Mouse (Mus musculus) midbrain, embryonic 14.5 days (tissue): ENCODE results near the gene BC051142. TPM values are rescaled to one million over a fixed set of nuclear protein-coding genes. Genes with fewer than 3 reads are reported as not detected.
"Not testable (repeated sequence)": the region's sequence is repeated elsewhere in the genome, so short reads cannot be mapped to it uniquely, and the experiment has no call there.

Source experiments
- ATAC-seq: fragments of 200-750 bp; cut with Nextera tagmentation; 2 replicates; pipeline ENCODE4 v1.8.0; 2017; ENCODE audit warnings: moderate number of reproducible peaks, moderate library complexity; ENCODE audit not compliant: low FRiP score, low TSS enrichment
- DNase-seq: peaks from one replicate; pipeline ENCODE4 v3.0.0-alpha.2; 2015
- H3K27ac ChIP-seq: fragments of 300-500 bp; sonication (generic); replicated peaks from 2 replicates; pipeline ENCODE4 v1.5.1; 2014; ENCODE audit warnings: mild to moderate bottlenecking, low read depth, low read length, moderate library complexity
- H3K27me3 ChIP-seq: fragments of 300-500 bp; sonication (generic); 2 replicates; pipeline ENCODE4 v1.6.1; 2014; ENCODE audit warnings: low read length, control low read depth, mixed read lengths; ENCODE audit not compliant: control insufficient read depth, insufficient read depth
- H3K36me3 ChIP-seq: fragments of 300-500 bp; sonication (generic); 2 replicates; pipeline ENCODE4 v1.6.1; 2014; ENCODE audit warnings: low read length, control low read depth; ENCODE audit not compliant: control insufficient read depth, insufficient read depth
- H3K4me1 ChIP-seq: fragments of 300-500 bp; sonication (generic); 2 replicates; pipeline ENCODE4 v1.6.1; 2014; ENCODE audit warnings: mild to moderate bottlenecking, antibody characterized with exemption, low read length, control low read depth; ENCODE audit not compliant: control insufficient read depth, insufficient read depth
- H3K4me2 ChIP-seq: fragments of 300-500 bp; sonication (generic); 2 replicates; pipeline ENCODE4 v1.6.1; 2014; ENCODE audit warnings: mild to moderate bottlenecking, low read length, moderate library complexity
- H3K4me3 ChIP-seq: fragments of 300-500 bp; sonication (generic); replicated peaks from 2 replicates; pipeline ENCODE4 v1.5.1; 2014; ENCODE audit warnings: low read depth, low read length
- H3K9ac ChIP-seq: fragments of 300-500 bp; sonication (generic); replicated peaks from 2 replicates; pipeline ENCODE4 v1.6.1; 2014; ENCODE audit warnings: mild to moderate bottlenecking, low read length, moderate library complexity
- H3K9me3 ChIP-seq: fragments of 300-500 bp; sonication (generic); 2 replicates; pipeline ENCODE4 v1.6.1; 2016; ENCODE audit warnings: low read length, control low read depth, mixed read lengths; ENCODE audit not compliant: control insufficient read depth
- WGBS: fragments of 180-500 bp; shearing (Covaris S2); extraction: QIAGEN DNeasy Blood & Tissue Kit; methylation state at CpG from one replicate; pipeline ENCODE4 v1.1.7; 2014; 5-methylcytosine and 5-hydroxymethylcytosine counted together
- polyA plus RNA-seq: library from polyadenylated mRNA; unstranded; fragments of >200 nt; fragmentation: Nextera tagmentation; extraction: Ambion mirVana; gene quantifications from 2 replicates; pipeline ENCODE4 v1.2.1, GENCODE M21; 2014

The BC051142 gene
- polyA plus RNA-seq, 1 experiment from 2014 or later: 6.2 TPM

GRCm38 (mm10) chr17:34470491-34470890, 71.9 kb downstream of the BC051142 start:
- Histone ChIP-seq H3K9ac (no peak overlapping the region), H3K36me3 (no peaks in the 10 kb centered on the region), H3K27ac (no peak overlapping the region), H3K4me1 (no peaks in the 10 kb centered on the region), H3K4me2 (no peak overlapping the region), H3K4me3 (no peak overlapping the region), H3K27me3 (no peaks in the 10 kb centered on the region), H3K9me3 (no peaks in the 10 kb centered on the region)
- 98% methylated on average over 2 of the region's 2 CpGs for WGBS
- ATAC-seq: no peak
- DNase-seq: no peak

- Histone ChIP-seq H3K9me3 (no peaks in the 10 kb centered on the region), H3K9ac (no peak overlapping the region), H3K27me3 (no peaks in the 10 kb centered on the region), H3K4me2 (no peak overlapping the region), H3K36me3 (no peaks in the 10 kb centered on the region), H3K27ac (no peak overlapping the region), H3K4me3 (no peak overlapping the region), H3K4me1 (no peaks in the 10 kb centered on the region)
- ATAC-seq (no peak), DNase-seq (no peak)
- WGBS: 81% methylated on average over 3 of the region's 3 CpGs
These were observed 76.4 kb downstream of the BC051142 start for GRCm38 (mm10) chr17:34475060-34475459.

GRCm38 (mm10) chr17:34476427-34476826, 77.8 kb downstream of the BC051142 start:
- H3K36me3 ChIP-seq: no peaks in the 10 kb centered on the region
- no peak overlapping the region for H3K9ac ChIP-seq
- H3K4me2 ChIP-seq: no peak overlapping the region
- no peak overlapping the region for H3K4me3 ChIP-seq
- DNase-seq: no peak
- 94% methylated on average over 1 of the region's 2 CpGs for WGBS
- no peaks in the 10 kb centered on the region for H3K9me3 ChIP-seq
- H3K27me3 ChIP-seq: no peaks in the 10 kb centered on the region
- no peak overlapping the region for H3K27ac ChIP-seq
- no peak for ATAC-seq
- H3K4me1 ChIP-seq: no peaks in the 10 kb centered on the region

- H3K9ac ChIP-seq, H3K4me3 ChIP-seq, H3K36me3 ChIP-seq, H3K9me3 ChIP-seq, DNase-seq, H3K27ac ChIP-seq, H3K4me2 ChIP-seq, H3K4me1 ChIP-seq, ATAC-seq, H3K27me3 ChIP-seq: not testable (repeated sequence)
- WGBS: 86% methylated on average over 4 of the region's 5 CpGs
These were observed 78.8 kb downstream of the BC051142 start, which contains the start of gene Btnl4 for GRCm38 (mm10) chr17:34477238-34478013. TSS of gene Btnl4 (minus strand) at chr17:34477318.

- no peaks in the 10 kb centered on the region for H3K27me3 ChIP-seq
These were observed 94.2 kb downstream of the BC051142 start for GRCm38 (mm10) chr17:34492796-34493195.

GRCm38 (mm10) chr17:34495156-34495555, 96.5 kb downstream of the BC051142 start:
- 93% methylated on average over 2 of the region's 2 CpGs for WGBS
- H3K27me3 ChIP-seq, H3K4me3 ChIP-seq: not testable (repeated sequence)

More at GRCm38 (mm10) chr17:34492796-34493195, 94.2 kb downstream of the BC051142 start:
- no peak for ATAC-seq
- Histone ChIP-seq H3K9ac (no peak overlapping the region), H3K27ac (no peak overlapping the region), H3K9me3 (no peaks in the 10 kb centered on the region), H3K36me3 (no peaks in the 10 kb centered on the region), H3K4me3 (no peak overlapping the region), H3K4me2 (no peak overlapping the region), H3K4me1 (no peaks in the 10 kb centered on the region)
- DNase-seq: no peak

GRCm38 (mm10) chr17:34496539-34496938, 97.9 kb downstream of the BC051142 start:
- H3K4me3 ChIP-seq: no peak overlapping the region
- H3K9me3 ChIP-seq: no peaks in the 10 kb centered on the region
- DNase-seq: no peak
- no peak overlapping the region for H3K27ac ChIP-seq
- no peak overlapping the region for H3K4me2 ChIP-seq
- H3K27me3 ChIP-seq: no peaks in the 10 kb centered on the region
- H3K9ac ChIP-seq: no peak overlapping the region
- 48% methylated on average over 2 of the region's 2 CpGs for WGBS
- ATAC-seq: no peak
- H3K4me1 ChIP-seq: no peaks in the 10 kb centered on the region
- H3K36me3 ChIP-seq: no peaks in the 10 kb centered on the region

More at GRCm38 (mm10) chr17:34495156-34495555, 96.5 kb downstream of the BC051142 start:
- not testable (repeated sequence) for H3K4me2 ChIP-seq, ATAC-seq, H3K36me3 ChIP-seq, H3K27ac ChIP-seq, DNase-seq, H3K4me1 ChIP-seq, H3K9ac ChIP-seq, H3K9me3 ChIP-seq

GRCm38 (mm10) chr17:34497319-34497718, 98.7 kb downstream of the BC051142 start:
- not testable (repeated sequence) for H3K9ac ChIP-seq, ATAC-seq, H3K36me3 ChIP-seq, DNase-seq, H3K4me3 ChIP-seq, H3K4me2 ChIP-seq, H3K9me3 ChIP-seq, H3K27ac ChIP-seq, H3K27me3 ChIP-seq, H3K4me1 ChIP-seq
- 92% methylated on average over 3 of the region's 3 CpGs for WGBS

GRCm38 (mm10) chr17:34497726-34498125, 99.1 kb downstream of the BC051142 start:
- not testable (repeated sequence) for H3K4me2 ChIP-seq, DNase-seq, H3K9ac ChIP-seq, H3K36me3 ChIP-seq, ATAC-seq, H3K9me3 ChIP-seq, H3K27ac ChIP-seq, H3K27me3 ChIP-seq, H3K4me1 ChIP-seq, H3K4me3 ChIP-seq
- WGBS: 78% methylated on average over 2 of the region's 4 CpGs
